Mouse (Mus musculus) embryonic facial prominence, embryonic 11.5 days (tissue): ENCODE data around the gene Cers6. TPM values are rescaled to one million over a fixed set of nuclear protein-coding genes. Genes with fewer than 3 reads are reported as not detected.

Experiments used
- ATAC-seq: fragments of 200-750 bp; cut with Nextera tagmentation; replicated peaks from 2 replicates; pipeline ENCODE4 v1.8.0; 2017; ENCODE audit warnings: low read depth; ENCODE audit not compliant: insufficient number of reproducible peaks, low FRiP score, low TSS enrichment
- DNase-seq: peaks from one replicate; pipeline ENCODE4 v3.0.0-alpha.2; 2015; ENCODE audit warnings: low spot score
- H3K27ac ChIP-seq: fragments of 300-500 bp; sonication (generic); replicated peaks from 2 replicates; pipeline ENCODE4 v1.5.1; 2014; ENCODE audit warnings: mild to moderate bottlenecking, low read depth, low read length, control low read depth
- H3K27me3 ChIP-seq: fragments of 300-500 bp; sonication (generic); 2 replicates; pipeline ENCODE4 v1.6.1; 2014; ENCODE audit warnings: mild to moderate bottlenecking, low read length, moderate library complexity, mixed read lengths; ENCODE audit not compliant: control insufficient read depth, insufficient read depth
- H3K36me3 ChIP-seq: fragments of 300-500 bp; sonication (generic); replicated peaks from 2 replicates; pipeline ENCODE4 v1.6.1; 2014; ENCODE audit warnings: low read depth, mild to moderate bottlenecking, low read length, moderate library complexity, mixed read lengths; ENCODE audit not compliant: control insufficient read depth, insufficient read depth
- H3K4me1 ChIP-seq: fragments of 300-500 bp; sonication (generic); 2 replicates; pipeline ENCODE4 v1.6.1; 2014; ENCODE audit warnings: low read length, mixed read lengths; ENCODE audit not compliant: control insufficient read depth, insufficient read depth
- H3K4me2 ChIP-seq: fragments of 300-500 bp; sonication (generic); 2 replicates; pipeline ENCODE4 v1.6.1; 2014; ENCODE audit warnings: low read depth, mild to moderate bottlenecking, control low read depth, low read length, moderate library complexity
- H3K4me3 ChIP-seq: fragments of 300-500 bp; sonication (generic); 2 replicates; pipeline ENCODE4 v1.5.1; 2014; ENCODE audit warnings: low read depth, low read length, control low read depth
- H3K9ac ChIP-seq: fragments of 300-500 bp; sonication (generic); replicated peaks from 2 replicates; pipeline ENCODE4 v1.6.1; 2014; ENCODE audit warnings: mild to moderate bottlenecking, control low read depth, low read length
- H3K9me3 ChIP-seq: fragments of 300-500 bp; sonication (generic); replicated peaks from 2 replicates; pipeline ENCODE4 v1.6.1; 2016; ENCODE audit warnings: mild to moderate bottlenecking, low read length, inconsistent platforms, mixed read lengths; ENCODE audit not compliant: control insufficient read depth
- WGBS: fragments of 180-500 bp; shearing (Covaris S2); extraction: QIAGEN DNeasy Blood & Tissue Kit; methylation state at CpG from one replicate; pipeline ENCODE4 v1.1.7; 2014; 5-methylcytosine and 5-hydroxymethylcytosine counted together
- polyA plus RNA-seq: library from polyadenylated mRNA; unstranded; fragments of >200 nt; fragmentation: Nextera tagmentation; extraction: Ambion mirVana; gene quantifications from 2 replicates; pipeline ENCODE4 v1.2.1, GENCODE M21; 2014

Gene Cers6
- polyA plus RNA-seq, 1 experiment from 2014 or later = 33.6 TPM

GRCm38 (mm10) chr2:69035457-69035856 is 174.2 kb downstream of the Cers6 start:
- ATAC-seq (no peak), DNase-seq (no peak)
- Histone ChIP-seq H3K9ac (no peak overlapping the region), H3K9me3 (no peaks in the 10 kb centered on the region), H3K36me3 (no peaks in the 10 kb centered on the region), H3K4me2 (no peak overlapping the region), H3K27ac (no peak overlapping the region), H3K4me3 (no peak overlapping the region), H3K4me1 (no peaks in the 10 kb centered on the region), H3K27me3 (no peaks in the 10 kb centered on the region)
- 20% methylated on average over 4 of the region's 4 CpGs for WGBS

- Histone ChIP-seq H3K36me3 (no peaks in the 10 kb centered on the region), H3K27ac (no peak overlapping the region), H3K4me1 (no peaks in the 10 kb centered on the region), H3K9ac (no peak overlapping the region), H3K4me3 (no peak overlapping the region), H3K27me3 (no peaks in the 10 kb centered on the region), H3K9me3 (no peaks in the 10 kb centered on the region), H3K4me2 (no peak overlapping the region)
- DNase-seq (no peak), ATAC-seq (no peak)
- WGBS = 84% methylated on average over 2 of the region's 2 CpGs
Measured at GRCm38 (mm10) chr2:69037362-69037761, 176.1 kb downstream of the Cers6 start.

- 0 out of 2 replicates have a peak, but pooled peaks have one; percentile 24 for ATAC-seq
- DNase-seq = peak; percentile 36
- WGBS = 49% methylated on average over 6 of the region's 6 CpGs
- no peaks in the 10 kb centered on the region for H3K4me1 ChIP-seq
- H3K4me3 ChIP-seq = no peak overlapping the region
- no peak overlapping the region for H3K9ac ChIP-seq
- H3K36me3 ChIP-seq = no peaks in the 10 kb centered on the region
- no peaks in the 10 kb centered on the region for H3K27me3 ChIP-seq
- H3K4me2 ChIP-seq = no peak overlapping the region
- peak overlapping the region; percentile 5; the same call in 1 of the 2 replicates for H3K27ac ChIP-seq
- no peaks in the 10 kb centered on the region for H3K9me3 ChIP-seq
Measured at GRCm38 (mm10) chr2:69042327-69043106, 181.3 kb downstream of the Cers6 start.

- no peaks in the 10 kb centered on the region for H3K9me3 ChIP-seq
- DNase-seq = peak; percentile 70
- no peak overlapping the region for H3K4me3 ChIP-seq
- 0 out of 2 replicates have a peak, but pooled peaks have one; percentile 60 for ATAC-seq
- peak overlapping the region; percentile 5; the same call in 1 of the 2 replicates for H3K27ac ChIP-seq
- no peak overlapping the region for H3K9ac ChIP-seq
- H3K27me3 ChIP-seq = no peaks in the 10 kb centered on the region
- H3K4me1 ChIP-seq = no peaks in the 10 kb centered on the region
- 77% methylated on average over 4 of the region's 4 CpGs for WGBS
- H3K4me2 ChIP-seq = no peak overlapping the region
- no peaks in the 10 kb centered on the region for H3K36me3 ChIP-seq
Measured at GRCm38 (mm10) chr2:69043431-69044118, 182.3 kb downstream of the Cers6 start.

- no peak overlapping the region for H3K4me3 ChIP-seq
- H3K4me1 ChIP-seq = no peaks in the 10 kb centered on the region
- H3K27me3 ChIP-seq = no peaks in the 10 kb centered on the region
- DNase-seq (no peak), ATAC-seq (no peak)
- H3K36me3 ChIP-seq = no peaks in the 10 kb centered on the region
- H3K9ac ChIP-seq = no peak overlapping the region
- 82% methylated on average over 4 of the region's 4 CpGs for WGBS
- no peaks in the 10 kb centered on the region for H3K9me3 ChIP-seq
- no peak overlapping the region for H3K27ac ChIP-seq
- no peak overlapping the region for H3K4me2 ChIP-seq
Measured at GRCm38 (mm10) chr2:69045926-69046325, 184.7 kb downstream of the Cers6 start.

GRCm38 (mm10) chr2:69047297-69047696 is 186.1 kb downstream of the Cers6 start:
- Histone ChIP-seq H3K4me1 (no peaks in the 10 kb centered on the region), H3K4me3 (no peak overlapping the region), H3K27ac (no peak overlapping the region), H3K9me3 (no peaks in the 10 kb centered on the region), H3K27me3 (no peaks in the 10 kb centered on the region), H3K36me3 (no peaks in the 10 kb centered on the region), H3K4me2 (no peak overlapping the region), H3K9ac (no peak overlapping the region)
- 91% methylated on average over 7 of the region's 7 CpGs for WGBS
- ATAC-seq = no peak
- no peak for DNase-seq

- Histone ChIP-seq H3K27me3 (no peaks in the 10 kb centered on the region), H3K27ac (no peak overlapping the region), H3K4me2 (no peak overlapping the region), H3K9ac (no peak overlapping the region), H3K36me3 (no peaks in the 10 kb centered on the region), H3K4me3 (no peak overlapping the region), H3K9me3 (no peaks in the 10 kb centered on the region), H3K4me1 (no peaks in the 10 kb centered on the region)
- DNase-seq (no peak), ATAC-seq (no peak)
- 85% methylated on average over 3 of the region's 3 CpGs for WGBS
Measured at GRCm38 (mm10) chr2:69047805-69048204, 186.6 kb downstream of the Cers6 start.

- no peak for DNase-seq
- no peaks in the 10 kb centered on the region for H3K9me3 ChIP-seq
- no peaks in the 10 kb centered on the region for H3K27me3 ChIP-seq
- H3K9ac ChIP-seq = no peak overlapping the region
- ATAC-seq = no peak
- no peak overlapping the region for H3K4me2 ChIP-seq
- no peak overlapping the region for H3K4me3 ChIP-seq
- no peaks in the 10 kb centered on the region for H3K4me1 ChIP-seq
- no peaks in the 10 kb centered on the region for H3K36me3 ChIP-seq
- WGBS = 43% methylated on average over 7 of the region's 7 CpGs
- H3K27ac ChIP-seq = no peak overlapping the region
Measured at GRCm38 (mm10) chr2:69049179-69049578, 187.9 kb downstream of the Cers6 start.
